Mouse (Mus musculus): ENCODE data around the gene Lcp1. TPM values are rescaled to one million over a fixed set of nuclear protein-coding genes. Genes with fewer than 3 reads are reported as not detected.

Lcp1 gene
- polyA plus RNA-seq, 1 experiment: 0.68 TPM

GRCm38 (mm10) chr14:75164345-75164744 lies 33.4 kb downstream of the Lcp1 start:
- Histone ChIP-seq H3K27ac (ENCODE audit: control insufficient read depth, insufficient read depth, low read depth, low read length) (no peak overlapping the region), H3K27me3 (ENCODE audit: control insufficient read depth, insufficient read depth, low read length) (no peaks in the 10 kb centered on the region), H3K36me3 (ENCODE audit: control insufficient read depth, insufficient read depth, low read length) (no peaks in the 10 kb centered on the region), H3K4me1 (ENCODE audit: control insufficient read depth, insufficient read depth, low read length) (no peaks in the 10 kb centered on the region), H3K4me3 (ENCODE audit: control insufficient read depth, low read depth, low read length) (no peak overlapping the region)
- TF ChIP-seq CTCF (IDR thresholded peaks at IDR 0.05; ENCODE audit: control insufficient read depth, insufficient read depth, insufficient replicate concordance, low read depth, low read length): no peak
- TF ChIP-seq POLR2A (IDR thresholded peaks at IDR 0.05; ENCODE audit: control insufficient read depth, low read depth, low read length): no peak

- no peaks in the 10 kb centered on the region for H3K27me3 ChIP-seq (ENCODE audit: control insufficient read depth, insufficient read depth, low read length)
- H3K27ac ChIP-seq (ENCODE audit: control insufficient read depth, insufficient read depth, low read depth, low read length): no peak overlapping the region
- no peak overlapping the region for H3K4me3 ChIP-seq (ENCODE audit: control insufficient read depth, low read depth, low read length)
- TF ChIP-seq CTCF (IDR thresholded peaks at IDR 0.05; ENCODE audit: control insufficient read depth, insufficient read depth, insufficient replicate concordance, low read depth, low read length) (no peak), POLR2A (IDR thresholded peaks at IDR 0.05; ENCODE audit: control insufficient read depth, low read depth, low read length) (no peak)
- no peaks in the 10 kb centered on the region for H3K4me1 ChIP-seq (ENCODE audit: control insufficient read depth, insufficient read depth, low read length)
- no peaks in the 10 kb centered on the region for H3K36me3 ChIP-seq (ENCODE audit: control insufficient read depth, insufficient read depth, low read length)
Observed at GRCm38 (mm10) chr14:75165574-75166131, 34.8 kb downstream of the Lcp1 start.

- no peaks in the 10 kb centered on the region for H3K27me3 ChIP-seq (ENCODE audit: control insufficient read depth, insufficient read depth, low read length)
- no peak overlapping the region for H3K27ac ChIP-seq (ENCODE audit: control insufficient read depth, insufficient read depth, low read depth, low read length)
- no peak overlapping the region for H3K4me3 ChIP-seq (ENCODE audit: control insufficient read depth, low read depth, low read length)
- no peak for TF ChIP-seq CTCF (IDR thresholded peaks at IDR 0.05; ENCODE audit: control insufficient read depth, insufficient read depth, insufficient replicate concordance, low read depth, low read length)
- TF ChIP-seq POLR2A (IDR thresholded peaks at IDR 0.05; ENCODE audit: control insufficient read depth, low read depth, low read length): no peak
- no peaks in the 10 kb centered on the region for H3K4me1 ChIP-seq (ENCODE audit: control insufficient read depth, insufficient read depth, low read length)
- no peaks in the 10 kb centered on the region for H3K36me3 ChIP-seq (ENCODE audit: control insufficient read depth, insufficient read depth, low read length)
Observed at GRCm38 (mm10) chr14:75168501-75168900, 37.6 kb downstream of the Lcp1 start.

GRCm38 (mm10) chr14:75170546-75170945 lies 39.6 kb downstream of the Lcp1 start:
- H3K4me1 ChIP-seq (ENCODE audit: control insufficient read depth, insufficient read depth, low read length): no peaks in the 10 kb centered on the region
- no peak overlapping the region for H3K27ac ChIP-seq (ENCODE audit: control insufficient read depth, insufficient read depth, low read depth, low read length)
- TF ChIP-seq POLR2A (IDR thresholded peaks at IDR 0.05; ENCODE audit: control insufficient read depth, low read depth, low read length) (no peak), CTCF (IDR thresholded peaks at IDR 0.05; ENCODE audit: control insufficient read depth, insufficient read depth, insufficient replicate concordance, low read depth, low read length) (no peak)
- H3K36me3 ChIP-seq (ENCODE audit: control insufficient read depth, insufficient read depth, low read length): no peaks in the 10 kb centered on the region
- H3K4me3 ChIP-seq (ENCODE audit: control insufficient read depth, low read depth, low read length): no peak overlapping the region
- H3K27me3 ChIP-seq (ENCODE audit: control insufficient read depth, insufficient read depth, low read length): no peaks in the 10 kb centered on the region

GRCm38 (mm10) chr14:75174296-75174695 lies 43.4 kb downstream of the Lcp1 start:
- Histone ChIP-seq H3K4me1 (ENCODE audit: control insufficient read depth, insufficient read depth, low read length) (peaks cover 3% of the 10 kb centered on the region), H3K27me3 (ENCODE audit: control insufficient read depth, insufficient read depth, low read length) (no peaks in the 10 kb centered on the region), H3K4me3 (ENCODE audit: control insufficient read depth, low read depth, low read length) (no peak overlapping the region), H3K36me3 (ENCODE audit: control insufficient read depth, insufficient read depth, low read length) (no peaks in the 10 kb centered on the region), H3K27ac (ENCODE audit: control insufficient read depth, insufficient read depth, low read depth, low read length) (no peak overlapping the region)
- no peak for TF ChIP-seq POLR2A (IDR thresholded peaks at IDR 0.05; ENCODE audit: control insufficient read depth, low read depth, low read length)
- TF ChIP-seq CTCF (IDR thresholded peaks at IDR 0.05; ENCODE audit: control insufficient read depth, insufficient read depth, insufficient replicate concordance, low read depth, low read length): no peak

GRCm38 (mm10) chr14:75174731-75175555 lies 44.0 kb downstream of the Lcp1 start:
- TF ChIP-seq CTCF (IDR thresholded peaks at IDR 0.05; ENCODE audit: control insufficient read depth, insufficient read depth, insufficient replicate concordance, low read depth, low read length) (no peak), POLR2A (IDR thresholded peaks at IDR 0.05; ENCODE audit: control insufficient read depth, low read depth, low read length) (no peak)
- Histone ChIP-seq H3K4me1 (ENCODE audit: control insufficient read depth, insufficient read depth, low read length) (peaks cover 6% of the 10 kb centered on the region), H3K27me3 (ENCODE audit: control insufficient read depth, insufficient read depth, low read length) (no peaks in the 10 kb centered on the region), H3K4me3 (ENCODE audit: control insufficient read depth, low read depth, low read length) (no peak overlapping the region), H3K27ac (ENCODE audit: control insufficient read depth, insufficient read depth, low read depth, low read length) (no peak overlapping the region), H3K36me3 (ENCODE audit: control insufficient read depth, insufficient read depth, low read length) (no peaks in the 10 kb centered on the region)

GRCm38 (mm10) chr14:75175781-75176180 lies 44.9 kb downstream of the Lcp1 start:
- H3K27me3 ChIP-seq (ENCODE audit: control insufficient read depth, insufficient read depth, low read length): no peaks in the 10 kb centered on the region
- TF ChIP-seq CTCF (IDR thresholded peaks at IDR 0.05; ENCODE audit: control insufficient read depth, insufficient read depth, insufficient replicate concordance, low read depth, low read length) (no peak), POLR2A (IDR thresholded peaks at IDR 0.05; ENCODE audit: control insufficient read depth, low read depth, low read length) (no peak)
- no peak overlapping the region for H3K4me3 ChIP-seq (ENCODE audit: control insufficient read depth, low read depth, low read length)
- no peak overlapping the region for H3K27ac ChIP-seq (ENCODE audit: control insufficient read depth, insufficient read depth, low read depth, low read length)
- H3K36me3 ChIP-seq (ENCODE audit: control insufficient read depth, insufficient read depth, low read length): no peaks in the 10 kb centered on the region
- H3K4me1 ChIP-seq (ENCODE audit: control insufficient read depth, insufficient read depth, low read length): peaks cover 8% of the 10 kb centered on the region
